Mouse (Mus musculus): ENCODE measurements around the gene Hs3st3b1.

DNA sequence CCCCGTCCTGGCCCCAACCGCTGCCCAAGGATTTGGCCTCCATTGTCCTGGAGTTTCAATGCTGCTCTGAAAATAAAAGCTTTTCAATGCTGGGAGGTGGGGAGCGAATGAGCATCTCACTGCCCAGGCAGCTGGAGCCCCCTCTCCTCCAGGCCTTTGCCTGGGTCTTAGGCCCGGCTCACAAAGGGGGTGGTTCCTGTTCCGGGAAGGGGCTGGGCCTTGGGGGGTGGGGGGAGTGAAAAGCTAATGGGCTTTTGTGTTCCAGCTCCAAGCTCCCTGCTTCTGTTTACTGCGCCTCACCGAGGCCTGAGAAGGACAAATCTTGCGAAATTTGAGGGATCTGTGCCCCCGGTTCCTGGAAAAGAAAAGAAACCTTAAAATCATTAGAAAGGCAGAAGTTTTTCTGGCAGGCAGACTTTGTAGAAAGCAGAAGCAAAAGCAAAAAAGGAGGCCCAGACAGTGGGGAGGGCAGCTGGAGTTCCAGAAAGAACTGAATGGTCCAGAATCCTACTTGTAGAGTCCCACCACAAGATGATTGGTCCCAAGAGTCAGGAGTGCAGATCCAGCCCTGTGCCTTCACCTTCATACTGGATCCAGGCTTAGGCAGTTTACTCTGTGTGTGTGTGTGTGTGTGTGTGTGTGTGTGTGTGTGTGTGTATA is 23.5 kb downstream of the Hs3st3b1 start:
- TF ChIP-seq POLR2A (IDR thresholded peaks at IDR 0.05; ENCODE audit: borderline replicate concordance, extremely low read depth, low read depth, low read length) (no peak), CTCF (IDR thresholded peaks at IDR 0.05; ENCODE audit: insufficient read depth, low read length) (no peak)

All from lung, adult 2 months (tissue).